Mouse (Mus musculus) heart, embryonic 11.5 days (tissue): ENCODE measurements around the gene Gstz1. TPM values are rescaled to one million over a fixed set of nuclear protein-coding genes. Genes with fewer than 3 reads are reported as not detected.
"Not testable (repeated sequence)": the region's sequence is repeated elsewhere in the genome, so short reads cannot be mapped to it uniquely, and the experiment has no call there.

Experiments used
- ATAC-seq: fragments of 200-750 bp; cut with Nextera tagmentation; replicated peaks from 2 replicates; pipeline ENCODE4 v1.8.0; 2017; ENCODE audit warnings: moderate library complexity; ENCODE audit not compliant: insufficient number of reproducible peaks, low FRiP score, low TSS enrichment
- H3K27ac ChIP-seq: fragments of 300-500 bp; sonication (generic); 2 replicates; pipeline ENCODE4 v1.5.1; 2014; ENCODE audit warnings: mild to moderate bottlenecking, low read depth, low read length
- H3K27me3 ChIP-seq: fragments of 300-500 bp; sonication (generic); 2 replicates; pipeline ENCODE4 v1.6.1; 2014; ENCODE audit warnings: mild to moderate bottlenecking, low read length, mixed read lengths; ENCODE audit not compliant: control insufficient read depth, insufficient read depth
- H3K36me3 ChIP-seq: fragments of 300-500 bp; sonication (generic); 2 replicates; pipeline ENCODE4 v1.6.1; 2014; ENCODE audit warnings: mild to moderate bottlenecking, low read length, moderate library complexity, mixed read lengths; ENCODE audit not compliant: control insufficient read depth, insufficient read depth
- H3K4me1 ChIP-seq: fragments of 300-500 bp; sonication (generic); 2 replicates; pipeline ENCODE4 v1.6.1; 2014; ENCODE audit warnings: low read length; ENCODE audit not compliant: control insufficient read depth, insufficient read depth
- H3K4me2 ChIP-seq: fragments of 300-500 bp; sonication (generic); 2 replicates; pipeline ENCODE4 v1.6.1; 2014; ENCODE audit warnings: mild to moderate bottlenecking, moderate library complexity
- H3K4me3 ChIP-seq: fragments of 300-500 bp; sonication (generic); 2 replicates; pipeline ENCODE4 v1.5.1; 2014; ENCODE audit warnings: low read depth, low read length
- H3K9ac ChIP-seq: fragments of 300-500 bp; sonication (generic); 2 replicates; pipeline ENCODE4 v1.6.1; 2014; ENCODE audit warnings: mild to moderate bottlenecking, low read depth, low read length, moderate library complexity
- H3K9me3 ChIP-seq: fragments of 300-500 bp; sonication (generic); replicated peaks from 2 replicates; pipeline ENCODE4 v1.6.1; 2016; ENCODE audit warnings: low read length; ENCODE audit not compliant: control insufficient read depth
- whole genome bisulfite sequencing: fragments of 180-500 bp; shearing (Covaris S2); extraction: QIAGEN DNeasy Blood & Tissue Kit; methylation state at CpG from one replicate; pipeline ENCODE4 v1.1.7; 2014; ENCODE audit not compliant: insufficient replicate concordance; 5-methylcytosine and 5-hydroxymethylcytosine counted together
- polyA plus RNA-seq: library from polyadenylated mRNA; unstranded; fragments of >200 nt; fragmentation: Nextera tagmentation; extraction: Ambion mirVana; gene quantifications from 2 replicates; pipeline ENCODE4 v1.2.1, GENCODE M21; 2014

Gene Gstz1
- polyA plus RNA-seq, 1 experiment from 2014 or later = 49.0 TPM

DNA sequence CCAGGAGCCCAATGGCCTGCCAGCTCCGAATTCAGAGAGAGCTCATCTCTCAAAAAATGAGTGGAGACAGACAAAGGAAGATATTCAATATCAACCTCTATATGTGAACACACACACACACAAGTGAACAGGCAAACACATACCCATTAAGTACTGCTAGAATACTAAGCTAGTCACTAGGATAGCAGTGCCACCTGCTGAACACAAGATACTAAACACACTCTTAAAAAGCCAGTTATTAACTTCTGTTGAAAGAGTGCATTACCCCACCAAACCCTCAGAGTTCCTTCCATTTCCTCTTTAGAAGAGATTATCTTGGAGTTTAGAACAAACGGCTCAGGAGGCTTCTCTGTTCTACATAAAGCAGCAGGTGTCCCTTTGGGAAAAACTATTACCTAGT, 4.8 kb upstream of the Gstz1 start:
- peaks cover 12% of the 10 kb centered on the region for H3K4me1 ChIP-seq
- H3K4me3 ChIP-seq = no peak overlapping the region
- no peak overlapping the region for H3K4me2 ChIP-seq
- H3K9me3 ChIP-seq = no peaks in the 10 kb centered on the region
- H3K9ac ChIP-seq = no peak overlapping the region
- WGBS = 61% methylated on average over 2 of the region's 2 CpGs
- no peak overlapping the region for H3K27ac ChIP-seq
- H3K36me3 ChIP-seq = no peaks in the 10 kb centered on the region
- no peak for ATAC-seq
- H3K27me3 ChIP-seq = no peaks in the 10 kb centered on the region

DNA sequence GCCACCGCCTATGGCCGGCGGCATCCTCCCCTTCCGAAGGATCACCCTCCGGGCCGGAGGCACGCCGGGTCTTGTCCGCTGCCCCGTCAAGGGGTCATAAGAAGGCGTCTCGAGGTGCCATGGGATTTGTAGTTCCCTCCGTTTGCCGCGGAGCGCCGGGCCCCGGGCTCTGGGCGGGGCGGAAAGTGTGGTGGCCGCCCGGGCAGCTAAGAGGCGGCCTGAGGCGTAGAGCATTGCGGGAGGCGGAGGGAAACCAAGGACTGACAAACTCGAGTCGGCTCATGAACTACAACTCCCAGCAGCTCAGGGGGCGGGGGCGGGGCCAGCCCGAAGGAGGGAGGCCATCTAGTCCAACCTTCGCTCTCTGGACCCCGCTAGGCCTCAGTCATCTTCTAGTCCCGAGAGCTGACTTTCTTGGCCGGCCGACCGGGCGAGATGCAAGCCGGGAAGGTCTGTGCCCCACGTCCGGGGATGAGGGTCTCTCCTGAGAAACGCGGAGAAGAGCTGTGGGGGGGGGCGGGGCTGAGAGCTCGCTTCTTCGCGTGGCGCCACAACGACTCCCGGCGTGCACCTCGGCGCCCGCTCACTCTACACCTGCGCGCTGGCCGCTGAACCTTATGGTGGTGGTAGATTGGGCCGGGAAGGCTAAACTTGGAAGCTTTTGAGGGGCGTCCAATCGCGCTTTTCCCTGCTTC, 577 bp downstream of the Gstz1 start, which contains the start of gene Pomt2:
TSS of gene Pomt2 (minus strand) at position 574 of the 695 bp plus-strand sequence.
- Histone ChIP-seq H3K9me3 (no peaks in the 10 kb centered on the region), H3K36me3 (0 out of 2 replicates have a peak, but pooled peaks cover 3% of the 10 kb centered on the region), H3K27ac (peak within 1 kb of the TSS; percentile 92), H3K27me3 (no peaks in the 10 kb centered on the region), H3K4me2 (peak within 1 kb of the TSS; percentile 75), H3K9ac (peak within 1 kb of the TSS; percentile 84), H3K4me1 (peaks cover 6% of the 10 kb centered on the region; the same call in 1 of the 2 replicates), H3K4me3 (peak within 1 kb of the TSS; percentile 87)
- under 1% methylated on average over 60 of the region's 61 CpGs for WGBS
- ATAC-seq = peak; percentile 95

DNA sequence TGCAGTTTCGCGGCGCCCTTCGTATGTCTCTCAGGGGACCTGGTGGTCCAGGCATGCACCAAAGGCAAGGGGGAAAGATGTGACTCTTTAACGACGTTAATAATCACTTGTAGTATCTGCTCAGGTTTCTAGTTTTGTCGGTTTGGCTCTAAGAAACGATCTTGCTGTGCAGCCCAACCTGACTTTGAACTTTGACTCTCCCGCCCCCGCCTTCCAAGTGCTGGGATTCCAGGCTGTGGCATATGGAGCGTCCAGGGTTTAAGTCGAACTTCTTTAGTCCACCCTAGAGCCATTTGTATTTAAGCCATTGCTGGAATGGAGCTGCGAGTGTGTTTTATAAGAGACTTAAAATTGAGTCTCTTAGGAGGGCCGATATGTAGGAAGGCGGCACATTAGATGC, 1.2 kb downstream of the Gstz1 start:
- Histone ChIP-seq H3K27ac (peak overlapping the region; percentile 92), H3K4me1 (peaks cover 6% of the 10 kb centered on the region; the same call in 1 of the 2 replicates), H3K9ac (peak overlapping the region; percentile 84), H3K4me3 (peak overlapping the region; percentile 87), H3K36me3 (0 out of 2 replicates have a peak, but pooled peaks cover 3% of the 10 kb centered on the region), H3K27me3 (no peaks in the 10 kb centered on the region), H3K9me3 (no peaks in the 10 kb centered on the region), H3K4me2 (peak overlapping the region; percentile 75)
- WGBS = 17% methylated on average over 15 of the region's 15 CpGs
- no peak for ATAC-seq

DNA sequence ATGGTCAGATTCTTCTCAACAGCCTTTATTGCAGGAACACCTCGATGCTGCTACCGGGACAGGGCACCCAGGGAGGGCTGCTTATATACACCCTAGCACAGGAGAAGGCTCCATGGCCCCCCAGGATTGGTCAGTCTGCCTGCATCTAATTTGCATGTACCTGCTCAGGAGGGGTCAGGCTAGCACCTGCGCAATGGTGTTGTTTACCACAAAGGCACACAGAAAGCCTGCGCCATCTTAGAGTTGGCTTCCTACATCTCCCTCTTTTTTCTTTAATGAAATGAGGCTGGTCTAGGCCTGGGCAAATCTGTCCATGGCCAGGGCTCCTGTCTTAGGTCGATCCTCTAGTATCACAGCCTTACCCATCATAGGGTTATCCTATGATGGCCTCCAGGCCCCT, 2.5 kb downstream of the Gstz1 start:
- Histone ChIP-seq H3K4me2 (no peak overlapping the region), H3K4me3 (no peak overlapping the region), H3K36me3 (0 out of 2 replicates have a peak, but pooled peaks cover 3% of the 10 kb centered on the region), H3K9ac (no peak overlapping the region), H3K27ac (no peak overlapping the region), H3K4me1 (peaks cover 6% of the 10 kb centered on the region; the same call in 1 of the 2 replicates), H3K9me3 (no peaks in the 10 kb centered on the region), H3K27me3 (no peaks in the 10 kb centered on the region)
- no peak for ATAC-seq
- WGBS = 97% methylated on average over 5 of the region's 5 CpGs

DNA sequence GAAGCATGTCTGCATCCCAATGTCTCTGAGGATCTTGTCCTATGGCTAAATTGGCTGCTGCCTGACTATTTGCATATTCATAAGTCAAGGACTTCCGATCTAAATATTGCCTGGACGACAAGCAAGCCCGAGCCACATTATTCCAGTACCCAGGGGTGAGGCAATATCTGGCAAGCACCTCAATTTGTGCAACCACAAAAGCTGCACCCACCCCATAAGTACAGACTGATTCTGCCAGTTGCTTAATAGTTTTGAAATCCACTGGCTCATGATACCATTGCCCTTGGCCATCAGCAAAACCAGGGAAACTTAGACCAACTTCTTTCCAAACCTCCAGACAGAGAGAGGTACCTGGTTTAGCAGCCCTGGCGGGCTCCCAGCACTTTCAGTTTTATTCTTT, 7.5 kb downstream of the Gstz1 start:
- H3K4me1 ChIP-seq, H3K27ac ChIP-seq, H3K4me3 ChIP-seq, H3K27me3 ChIP-seq, H3K9me3 ChIP-seq, H3K36me3 ChIP-seq, H3K9ac ChIP-seq, ATAC-seq, H3K4me2 ChIP-seq: not testable (repeated sequence)
- 91% methylated on average over 4 of the region's 4 CpGs for WGBS

DNA sequence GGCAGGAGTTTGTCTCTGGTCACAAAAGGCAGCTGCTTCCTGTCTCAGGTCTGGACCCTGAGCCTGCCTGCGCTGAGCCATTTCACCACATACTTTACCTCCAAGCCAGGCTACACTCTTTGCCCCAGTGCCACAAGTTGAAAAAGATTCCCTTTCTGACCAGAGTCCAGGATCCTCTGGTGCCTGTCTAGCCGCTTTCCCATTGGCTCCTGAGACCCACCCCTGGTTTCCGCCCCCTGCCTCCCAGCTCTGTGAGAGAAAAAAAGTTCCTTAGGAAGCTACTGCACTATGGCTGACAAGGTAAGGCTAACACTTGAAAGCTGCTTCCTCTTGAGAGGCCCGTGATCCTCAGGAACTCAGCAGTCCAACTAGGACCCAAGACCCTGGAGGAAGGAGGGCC, 10.4 kb downstream of the Gstz1 start:
- Histone ChIP-seq H3K9ac (peak overlapping the region; percentile 10; the same call in 1 of the 2 replicates), H3K9me3 (no peaks in the 10 kb centered on the region), H3K4me1 (0 out of 2 replicates have a peak, but pooled peaks cover 3% of the 10 kb centered on the region), H3K27me3 (no peaks in the 10 kb centered on the region), H3K27ac (no peak overlapping the region), H3K36me3 (no peaks in the 10 kb centered on the region; the same call in 1 of the 2 replicates), H3K4me2 (peak overlapping the region; percentile 2; the same call in 1 of the 2 replicates), H3K4me3 (no peak overlapping the region)
- ATAC-seq = no peak
- WGBS = 33% methylated on average over 4 of the region's 4 CpGs

DNA sequence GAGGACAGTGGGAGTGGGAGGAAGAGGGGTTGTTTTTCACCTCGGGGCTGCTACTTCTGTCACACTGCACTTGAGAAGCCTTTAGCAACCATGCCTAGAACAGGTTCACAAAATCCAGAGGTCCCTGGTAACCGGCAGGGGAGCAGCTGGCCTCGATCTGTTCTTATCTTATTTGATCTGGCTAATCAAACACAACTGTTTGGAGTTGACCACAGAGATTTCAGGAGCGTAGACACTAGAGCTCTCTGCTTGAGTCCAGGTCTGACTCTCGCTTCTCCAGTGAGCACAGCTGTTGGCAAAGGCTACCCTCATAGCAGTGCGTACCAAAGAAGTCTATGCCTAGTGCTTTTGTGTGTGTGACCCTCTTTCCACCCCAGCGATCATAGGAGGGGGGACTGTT, 11.1 kb downstream of the Gstz1 start:
- H3K4me1 ChIP-seq = 0 out of 2 replicates have a peak, but pooled peaks cover 3% of the 10 kb centered on the region
- no peaks in the 10 kb centered on the region for H3K27me3 ChIP-seq
- no peak overlapping the region for H3K9ac ChIP-seq
- no peak overlapping the region for H3K4me2 ChIP-seq
- H3K4me3 ChIP-seq = no peak overlapping the region
- H3K36me3 ChIP-seq = no peaks in the 10 kb centered on the region; the same call in 1 of the 2 replicates
- H3K27ac ChIP-seq = no peak overlapping the region
- ATAC-seq = no peak
- H3K9me3 ChIP-seq = no peaks in the 10 kb centered on the region
- 69% methylated on average over 7 of the region's 7 CpGs for WGBS

DNA sequence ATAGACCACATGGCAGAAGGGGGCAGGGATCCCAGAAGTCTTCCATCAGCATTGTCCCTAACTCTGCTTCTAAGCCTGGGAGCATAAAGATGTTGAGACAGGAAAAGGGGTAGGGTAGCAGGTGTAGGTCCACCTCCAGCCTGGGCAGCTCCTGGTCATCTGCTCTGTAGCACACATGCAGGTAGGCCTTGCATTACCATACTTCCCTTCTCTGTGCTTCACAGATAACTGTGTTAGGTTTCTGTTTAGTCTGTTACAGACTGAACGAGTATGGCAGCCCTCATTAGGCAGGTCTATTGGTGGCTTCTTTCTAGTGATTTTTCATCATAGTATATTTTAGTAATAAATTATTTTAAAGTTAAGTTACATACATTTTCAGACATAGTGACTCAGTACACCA, 13.3 kb downstream of the Gstz1 start:
- Histone ChIP-seq H3K4me3 (no peak overlapping the region), H3K4me1 (0 out of 2 replicates have a peak, but pooled peaks cover 3% of the 10 kb centered on the region), H3K27me3 (no peaks in the 10 kb centered on the region), H3K27ac (peak overlapping the region; percentile 46; the same call in 1 of the 2 replicates), H3K9me3 (no peaks in the 10 kb centered on the region), H3K9ac (no peak overlapping the region), H3K4me2 (no peak overlapping the region), H3K36me3 (no peaks in the 10 kb centered on the region; the same call in 1 of the 2 replicates)
- no peak; the same call in 1 of the 2 replicates for ATAC-seq
- WGBS = 61% methylated on average over 1 of the region's 1 CpGs
